Mouse (Mus musculus) lung, adult 2 months (tissue): ENCODE data around the gene Scrn2.

Source experiments
- CTCF ChIP-seq: fragments of 200-500 bp; IDR thresholded peaks from 2 replicates; pipeline ENCODE4 v1.5.1; 2011; ENCODE audit warnings: mild to moderate bottlenecking, low read length, control low read depth; ENCODE audit not compliant: insufficient read depth
- POLR2A ChIP-seq: fragments of 200-500 bp; IDR thresholded peaks from 2 replicates; pipeline ENCODE4 v1.6.1; 2011; ENCODE audit warnings: low read depth, mild to moderate bottlenecking, control low read depth, low read length, borderline replicate concordance; ENCODE audit errors: extremely low read depth

DNA sequence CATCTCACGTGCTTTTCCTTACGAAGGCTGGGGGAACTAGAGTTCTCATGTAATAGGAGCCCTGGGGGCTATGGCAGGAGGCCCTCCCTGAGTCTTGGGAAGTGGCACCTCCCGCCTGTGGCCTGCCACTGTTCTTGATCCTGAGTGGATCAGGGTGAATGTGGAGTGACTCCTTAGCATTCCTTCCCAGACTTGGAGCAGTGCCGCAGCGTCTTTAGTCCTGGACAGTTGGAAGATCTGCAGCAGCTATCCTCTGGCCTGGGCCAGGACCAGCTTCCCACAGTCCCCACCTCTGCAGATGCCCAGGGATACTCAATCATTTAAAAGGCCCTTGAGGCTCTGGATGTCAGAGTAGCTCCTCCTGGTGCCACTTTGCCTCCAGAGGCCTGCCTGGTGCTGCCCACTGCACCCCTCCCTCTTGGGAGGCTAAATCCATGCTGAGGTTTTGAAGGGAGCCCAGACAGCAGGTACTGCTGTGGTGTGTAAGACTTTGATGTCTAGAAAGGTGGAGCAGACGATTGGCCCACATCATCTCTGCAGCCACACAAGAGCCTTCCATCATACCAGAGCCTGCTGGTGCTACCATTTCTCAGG, 19.9 kb downstream of the Scrn2 start:
- TF ChIP-seq POLR2A (no peak), CTCF (no peak)
